Mouse (Mus musculus) ES-E14 (cell line): ENCODE results near the gene Gm10135.

Source experiments
- CHD2 ChIP-seq: IDR thresholded peaks from 2 replicates; pipeline ENCODE4 v1.6.1; 2014; ENCODE audit warnings: mild to moderate bottlenecking, low read depth, low read length, inconsistent platforms
- ZNF384 ChIP-seq: IDR thresholded peaks from 2 replicates; pipeline ENCODE4 v1.6.1; 2012; ENCODE audit warnings: low read depth, low read length, inconsistent platforms

DNA sequence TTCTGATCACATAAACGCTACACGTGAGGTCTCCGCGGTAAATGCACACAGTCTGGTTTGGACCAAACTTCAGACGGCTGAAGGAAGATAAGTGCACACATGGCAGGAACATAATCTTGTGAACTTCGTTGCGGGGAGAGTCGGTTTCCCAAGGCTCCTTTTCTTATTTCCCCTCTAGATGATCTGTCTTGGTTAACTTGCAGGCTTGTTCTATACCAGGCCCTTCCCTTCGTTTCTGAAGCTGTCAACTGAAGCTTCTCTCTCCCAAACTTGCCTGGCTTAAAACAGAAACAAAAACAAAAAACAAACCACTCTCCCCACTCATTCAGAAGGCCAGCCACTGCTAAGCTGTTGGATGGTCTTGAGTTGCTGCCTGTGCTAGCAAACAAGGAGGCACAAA lies 40.2 kb upstream of the Gm10135 start:
- TF ChIP-seq CHD2 (no peak), ZNF384 (no peak)
